Mouse (Mus musculus): ENCODE measurements around the gene Rcn3. TPM values are rescaled to one million over a fixed set of nuclear protein-coding genes. Genes with fewer than 3 reads are reported as not detected.

The Rcn3 gene
- polyA plus RNA-seq, 1 experiment: 1.7 TPM

DNA sequence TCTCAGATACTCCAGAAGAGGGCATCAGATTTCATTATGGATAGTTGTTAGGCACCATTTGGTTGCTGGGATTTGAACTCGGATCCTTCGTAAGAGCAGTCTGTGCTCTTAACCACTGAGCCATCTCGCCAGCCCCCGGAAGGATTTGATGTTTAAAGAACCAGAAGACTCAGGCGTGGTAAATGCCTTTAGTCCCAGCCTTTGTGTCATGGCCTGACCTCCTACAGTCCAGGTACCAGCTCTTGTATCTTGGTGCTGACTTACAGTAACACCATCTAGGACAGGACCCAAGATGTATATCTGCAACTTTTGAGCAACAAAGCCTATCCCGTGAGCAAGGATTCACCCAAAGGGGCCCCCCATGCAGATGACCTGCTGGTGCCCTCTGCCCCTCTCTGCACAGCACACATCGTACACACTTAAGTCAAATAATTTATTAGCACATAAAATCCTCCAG is 33.2 kb upstream of the Rcn3 start:
- Histone ChIP-seq H3K9me3 (no peaks in the 10 kb centered on the region), H3K4me3 (replicated peaks) (no peak overlapping the region), H3K27me3 (replicated peaks) (no peaks in the 10 kb centered on the region), H3K36me3 (replicated peaks; ENCODE audit: low read length) (peaks cover 64% of the 10 kb centered on the region), H3K4me1 (peaks cover 79% of the 10 kb centered on the region)
- TF ChIP-seq GATA1 (IDR thresholded peaks at IDR 0.05; ENCODE audit: borderline replicate concordance, low read length) (no peak), FLI1 (IDR thresholded peaks at IDR 0.05; ENCODE audit: low read length) (no peak)

DNA sequence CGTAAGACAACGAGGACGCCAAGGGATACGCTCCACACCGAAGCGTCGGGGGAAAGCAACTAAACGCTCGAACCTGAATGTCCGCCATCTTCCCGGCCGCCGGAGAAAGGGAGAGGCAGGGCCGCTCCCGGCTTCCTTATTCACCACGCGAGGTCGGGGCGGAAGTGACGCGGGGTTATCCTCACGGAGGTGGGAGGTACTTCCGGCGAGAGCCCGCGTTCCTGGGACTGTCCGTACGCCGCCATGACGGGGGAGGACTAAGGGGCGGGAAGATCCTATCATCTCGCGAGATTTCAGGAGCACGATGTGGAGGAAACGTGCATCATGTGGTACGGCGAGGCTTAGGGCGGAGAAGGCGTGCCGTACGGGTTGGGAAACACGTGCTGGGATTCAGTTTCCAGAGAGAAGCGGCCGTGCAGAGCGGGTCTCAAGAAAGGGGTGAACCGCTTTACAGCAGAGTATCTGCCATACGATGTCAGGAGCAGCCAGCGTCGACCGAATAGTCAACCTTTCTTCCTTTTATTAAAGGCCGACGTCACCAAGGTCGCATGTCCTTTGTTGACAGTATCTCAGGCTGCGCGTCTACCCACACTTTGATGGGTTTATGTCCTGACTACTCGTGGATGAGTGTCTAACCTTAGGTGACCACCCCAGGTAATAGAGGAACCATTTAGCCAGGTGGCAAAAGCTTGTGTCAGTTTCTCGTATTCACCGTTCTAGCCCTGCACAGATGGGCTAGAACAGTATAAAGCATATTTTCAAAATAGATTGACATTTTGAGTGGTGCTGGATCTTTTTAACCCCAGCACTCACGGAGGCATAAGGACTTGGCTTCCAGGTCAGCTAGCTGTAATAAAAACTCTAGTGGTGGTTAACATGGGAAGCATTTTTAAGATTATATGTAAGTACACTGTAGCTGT is 32.5 kb upstream of the Rcn3 start, which contains the start of gene Rps11:
Gene Rps11, minus strand, starts transcription at position 216 of the 920 bp plus-strand sequence.
- H3K27me3 ChIP-seq (replicated peaks): no peaks in the 10 kb centered on the region
- peaks cover 78% of the 10 kb centered on the region for H3K4me1 ChIP-seq
- H3K4me3 ChIP-seq (replicated peaks): peak within 1 kb of the TSS; percentile 99
- TF ChIP-seq FLI1 (IDR thresholded peaks at IDR 0.05; ENCODE audit: low read length) (peak; percentile 95), GATA1 (IDR thresholded peaks at IDR 0.05; ENCODE audit: borderline replicate concordance, low read length) (0 out of 3 replicates have a peak, but pooled peaks have one; percentile 27)
- H3K9me3 ChIP-seq: no peaks in the 10 kb centered on the region
- H3K36me3 ChIP-seq (replicated peaks; ENCODE audit: low read length): peaks cover 69% of the 10 kb centered on the region

DNA sequence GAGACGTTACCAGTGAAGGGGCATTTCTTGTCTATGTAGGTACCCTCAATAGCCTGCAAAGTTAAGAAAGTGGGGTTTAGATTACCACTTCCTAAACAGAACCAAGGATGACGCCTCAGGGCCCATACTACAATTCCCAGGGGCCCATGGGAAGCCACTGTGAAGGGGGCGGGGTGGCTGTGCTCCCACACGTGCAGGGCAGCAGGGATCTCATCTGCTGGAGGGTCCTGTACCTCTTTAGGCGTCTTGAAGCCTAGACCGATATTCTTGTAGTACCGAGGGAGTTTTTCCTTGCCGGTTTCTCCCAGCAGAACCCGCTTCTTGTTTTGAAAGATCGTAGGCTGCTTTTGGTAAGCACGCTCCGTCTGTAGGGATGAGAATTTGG is 31.2 kb upstream of the Rcn3 start:
- no peaks in the 10 kb centered on the region for H3K27me3 ChIP-seq (replicated peaks)
- H3K4me3 ChIP-seq (replicated peaks): peak overlapping the region; percentile 99
- no peaks in the 10 kb centered on the region for H3K9me3 ChIP-seq
- H3K36me3 ChIP-seq (replicated peaks; ENCODE audit: low read length): peaks cover 77% of the 10 kb centered on the region
- peaks cover 78% of the 10 kb centered on the region for H3K4me1 ChIP-seq
- no peak for TF ChIP-seq FLI1 (IDR thresholded peaks at IDR 0.05; ENCODE audit: low read length)
- TF ChIP-seq GATA1 (IDR thresholded peaks at IDR 0.05; ENCODE audit: borderline replicate concordance, low read length): no peak

DNA sequence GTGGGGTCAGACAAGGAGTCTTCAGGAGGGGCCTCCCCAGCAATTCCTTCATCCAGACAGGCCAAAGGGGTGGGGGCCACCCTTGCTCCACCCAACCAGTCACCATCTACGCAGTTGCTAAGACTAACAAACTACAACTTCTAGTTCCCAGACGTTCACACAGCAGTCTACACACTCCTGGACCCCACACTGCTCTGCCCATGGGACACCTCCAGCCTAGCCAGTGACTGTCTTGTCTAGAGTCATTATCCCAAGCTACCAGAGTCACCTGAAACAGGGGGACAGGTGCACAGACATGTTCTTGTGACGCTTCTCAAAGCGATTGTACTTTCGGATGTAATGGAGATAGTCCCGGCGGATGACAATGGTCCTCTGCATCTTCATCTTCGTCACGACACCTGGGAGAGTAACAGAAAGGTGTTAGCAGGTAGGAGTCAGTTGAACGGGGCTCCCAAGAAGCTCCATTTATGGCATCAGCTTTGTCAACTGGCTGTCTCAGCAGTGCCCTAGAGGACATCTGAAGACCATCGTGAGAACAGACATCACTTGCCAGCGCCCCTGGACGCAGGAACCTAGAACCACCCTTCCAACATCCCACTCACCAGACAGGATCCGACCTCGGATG is 30.7 kb upstream of the Rcn3 start:
- TF ChIP-seq GATA1 (IDR thresholded peaks at IDR 0.05; ENCODE audit: borderline replicate concordance, low read length) (no peak), FLI1 (IDR thresholded peaks at IDR 0.05; ENCODE audit: low read length) (no peak)
- H3K4me3 ChIP-seq (replicated peaks): peak overlapping the region; percentile 99
- H3K4me1 ChIP-seq: peaks cover 81% of the 10 kb centered on the region
- H3K27me3 ChIP-seq (replicated peaks): no peaks in the 10 kb centered on the region
- H3K9me3 ChIP-seq: no peaks in the 10 kb centered on the region
- H3K36me3 ChIP-seq (replicated peaks; ENCODE audit: low read length): peaks cover 82% of the 10 kb centered on the region

DNA sequence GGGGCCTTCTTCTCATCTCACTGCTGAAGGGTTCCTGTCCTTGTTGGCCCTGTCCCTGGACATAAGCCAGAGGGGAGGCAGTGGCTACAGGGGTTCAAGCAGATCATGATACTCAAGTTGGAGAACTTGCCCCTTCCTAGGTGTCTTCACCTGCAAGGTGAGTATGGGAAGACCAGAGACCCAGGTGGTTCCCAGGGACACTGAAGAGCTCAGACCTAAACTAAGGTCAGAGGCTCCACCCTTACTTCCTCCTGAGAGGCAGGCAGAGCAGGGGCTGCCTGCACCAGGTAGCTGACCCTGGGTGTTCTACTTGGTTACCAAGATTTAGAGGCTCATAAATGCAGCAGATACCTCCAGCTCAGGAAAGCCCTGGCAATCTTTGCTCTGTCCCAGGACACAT is 29.9 kb upstream of the Rcn3 start:
- TF ChIP-seq GATA1 (IDR thresholded peaks at IDR 0.05; ENCODE audit: borderline replicate concordance, low read length) (no peak), FLI1 (IDR thresholded peaks at IDR 0.05; ENCODE audit: low read length) (no peak)
- Histone ChIP-seq H3K36me3 (replicated peaks; ENCODE audit: low read length) (peaks cover 77% of the 10 kb centered on the region), H3K27me3 (replicated peaks) (no peaks in the 10 kb centered on the region), H3K4me3 (replicated peaks) (peak overlapping the region; percentile 73), H3K4me1 (peaks cover 77% of the 10 kb centered on the region), H3K9me3 (no peaks in the 10 kb centered on the region)

DNA sequence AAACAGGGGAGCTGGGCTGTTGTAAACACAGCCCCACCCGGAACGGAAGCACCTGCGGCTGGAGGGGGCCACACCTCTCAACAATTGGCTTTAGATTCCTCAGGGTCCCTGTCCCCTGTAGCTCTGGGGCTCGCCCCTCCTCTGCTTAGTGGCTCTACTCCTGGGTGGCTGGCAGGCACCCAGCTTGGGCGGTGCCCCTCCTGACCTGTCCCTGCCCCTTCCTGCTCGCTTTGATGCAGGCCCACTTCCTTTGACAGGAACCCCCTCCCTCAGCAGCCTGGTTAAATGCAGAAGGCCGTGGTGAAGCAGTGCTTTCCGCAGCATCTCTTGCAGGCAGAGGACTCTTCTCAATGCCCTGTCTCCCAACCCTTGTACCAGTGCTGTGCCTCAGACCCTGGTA is 29.4 kb upstream of the Rcn3 start:
- no peaks in the 10 kb centered on the region for H3K9me3 ChIP-seq
- peaks cover 72% of the 10 kb centered on the region for H3K36me3 ChIP-seq (replicated peaks; ENCODE audit: low read length)
- no peaks in the 10 kb centered on the region for H3K27me3 ChIP-seq (replicated peaks)
- H3K4me3 ChIP-seq (replicated peaks): peak overlapping the region; percentile 73
- TF ChIP-seq FLI1 (IDR thresholded peaks at IDR 0.05; ENCODE audit: low read length) (no peak), GATA1 (IDR thresholded peaks at IDR 0.05; ENCODE audit: borderline replicate concordance, low read length) (no peak)
- peaks cover 71% of the 10 kb centered on the region for H3K4me1 ChIP-seq

DNA sequence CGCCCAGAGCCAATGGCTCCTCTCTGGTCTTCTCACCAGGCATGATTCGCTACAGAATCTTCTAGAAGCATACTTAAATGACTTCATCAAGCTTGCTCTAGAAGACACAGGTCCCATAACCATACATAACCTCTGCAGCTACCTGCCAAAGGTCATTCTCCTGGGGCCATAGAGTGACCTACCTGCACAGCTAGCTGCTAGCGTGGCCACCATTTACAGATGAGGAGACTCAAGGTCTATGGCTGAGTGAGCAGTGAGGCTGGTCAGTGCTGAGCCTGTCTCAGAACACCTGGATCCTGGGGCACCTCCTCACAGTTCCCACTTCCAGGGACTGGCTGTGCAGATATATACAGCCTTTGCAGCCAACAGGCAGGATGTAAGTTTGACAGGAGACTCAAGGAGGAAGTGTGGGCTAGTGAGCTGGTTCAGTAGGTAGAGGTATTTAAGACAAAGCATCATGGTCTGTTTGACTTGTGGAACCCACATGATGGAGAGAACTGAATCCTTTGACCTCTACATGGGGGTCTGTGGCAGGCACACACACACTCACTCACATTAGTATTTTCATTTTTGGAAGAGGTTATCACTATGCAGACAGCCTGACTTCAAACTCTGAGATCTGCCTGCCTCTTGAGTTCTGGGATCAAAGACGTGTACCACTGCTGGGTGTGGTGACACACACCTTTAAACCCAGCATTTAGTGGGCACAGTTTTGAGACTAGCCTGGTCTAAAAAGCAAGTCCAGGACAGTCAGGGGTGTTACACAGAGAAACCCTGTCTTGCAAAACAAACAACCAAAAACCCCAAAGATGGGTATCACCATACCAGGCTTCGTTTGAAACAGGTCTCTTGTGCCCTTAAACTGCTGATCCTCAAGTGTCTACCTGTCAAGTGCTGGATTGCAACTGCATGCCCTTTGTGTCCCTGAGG is 28.0 kb upstream of the Rcn3 start:
- H3K27me3 ChIP-seq (replicated peaks): no peaks in the 10 kb centered on the region
- no peak overlapping the region for H3K4me3 ChIP-seq (replicated peaks)
- peaks cover 64% of the 10 kb centered on the region for H3K4me1 ChIP-seq
- H3K9me3 ChIP-seq: no peaks in the 10 kb centered on the region
- peaks cover 58% of the 10 kb centered on the region for H3K36me3 ChIP-seq (replicated peaks; ENCODE audit: low read length)
- TF ChIP-seq FLI1 (IDR thresholded peaks at IDR 0.05; ENCODE audit: low read length) (no peak), GATA1 (IDR thresholded peaks at IDR 0.05; ENCODE audit: borderline replicate concordance, low read length) (no peak)

DNA sequence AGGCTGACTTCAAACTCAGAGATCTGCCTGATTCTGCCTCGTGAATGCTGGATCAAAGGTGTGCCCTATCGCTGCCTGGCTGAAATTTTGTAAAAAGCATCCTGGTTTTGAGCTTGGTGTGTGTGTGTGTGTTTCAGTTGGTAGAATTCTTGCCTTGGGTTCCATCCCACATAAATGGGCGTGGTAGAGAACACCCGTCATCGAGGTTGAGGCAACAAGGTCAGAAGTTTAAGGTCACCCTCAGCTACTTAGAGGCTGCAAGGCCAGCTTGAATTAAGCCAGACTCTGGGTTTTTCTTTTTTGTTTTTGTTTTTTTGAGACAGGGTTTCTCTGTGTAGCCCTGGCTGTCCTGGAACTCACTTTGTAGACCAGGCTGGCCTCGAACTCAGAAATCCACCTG is 26.3 kb upstream of the Rcn3 start:
- Histone ChIP-seq H3K4me3 (replicated peaks) (no peak overlapping the region), H3K9me3 (no peaks in the 10 kb centered on the region), H3K27me3 (replicated peaks) (peaks cover 2% of the 10 kb centered on the region), H3K4me1 (peaks cover 63% of the 10 kb centered on the region), H3K36me3 (replicated peaks; ENCODE audit: low read length) (peaks cover 53% of the 10 kb centered on the region)
- TF ChIP-seq GATA1 (IDR thresholded peaks at IDR 0.05; ENCODE audit: borderline replicate concordance, low read length): no peak
- TF ChIP-seq FLI1 (IDR thresholded peaks at IDR 0.05; ENCODE audit: low read length): no peak

DNA sequence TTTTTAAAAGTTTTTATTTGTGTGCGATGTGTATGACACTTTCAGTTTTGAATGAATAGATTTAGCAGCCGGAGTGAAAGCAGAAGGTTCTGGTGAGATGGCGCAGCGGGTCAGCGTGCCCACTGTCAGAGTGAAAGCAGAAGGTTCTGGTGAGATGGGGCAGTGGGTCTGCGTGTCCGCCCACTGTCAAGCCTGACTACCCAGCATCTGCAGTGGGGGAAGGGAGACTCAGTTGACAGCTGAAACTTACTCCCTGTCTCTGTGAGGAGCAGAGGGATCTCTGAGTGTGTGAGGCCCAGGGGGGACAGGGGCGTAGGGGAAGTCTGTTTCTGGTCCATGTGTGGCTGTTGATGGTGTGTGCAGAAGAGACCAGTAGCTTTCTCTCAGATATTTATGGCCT is 25.5 kb upstream of the Rcn3 start:
- no peak for TF ChIP-seq GATA1 (IDR thresholded peaks at IDR 0.05; ENCODE audit: borderline replicate concordance, low read length)
- no peak for TF ChIP-seq FLI1 (IDR thresholded peaks at IDR 0.05; ENCODE audit: low read length)
- no peak overlapping the region for H3K4me3 ChIP-seq (replicated peaks)
- H3K27me3 ChIP-seq (replicated peaks): peaks cover 5% of the 10 kb centered on the region
- H3K9me3 ChIP-seq: no peaks in the 10 kb centered on the region
- peaks cover 47% of the 10 kb centered on the region for H3K36me3 ChIP-seq (replicated peaks; ENCODE audit: low read length)
- peaks cover 60% of the 10 kb centered on the region for H3K4me1 ChIP-seq

Measured in megakaryocyte, embryonic 14.5 days (primary cell).